Mouse (Mus musculus) C2C12 (cell line): ENCODE results near the gene Spag6. TPM values are rescaled to one million over a fixed set of nuclear protein-coding genes. Genes with fewer than 3 reads are reported as not detected.

Experiments used
- H3K27me3 ChIP-seq: one replicate; pipeline ENCODE4 v1.6.1; 2011; ENCODE audit not compliant: control insufficient read depth, insufficient read depth, insufficient read length
- H3K36me3 ChIP-seq: one replicate; pipeline ENCODE4 v1.6.1; 2011; ENCODE audit not compliant: control insufficient read depth, insufficient read depth
- H3K4me3 ChIP-seq: one replicate; pipeline ENCODE4 v1.5.1; 2011; ENCODE audit warnings: mild to moderate bottlenecking, control low read depth; ENCODE audit not compliant: poor library complexity, insufficient read depth, severe bottlenecking
- H3K79me2 ChIP-seq: one replicate; pipeline ENCODE4 v1.6.1; 2011; ENCODE audit not compliant: control insufficient read depth, insufficient read depth
- H3K79me3 ChIP-seq: one replicate; pipeline ENCODE4 v1.6.1; 2011; ENCODE audit warnings: low read depth, control low read depth
- H3ac ChIP-seq: one replicate; pipeline ENCODE3; 2011; ENCODE audit warnings: low read depth; ENCODE audit not compliant: control insufficient read depth, insufficient read length
- CEBPB ChIP-seq: IDR thresholded peaks from one replicate; pipeline ENCODE4 v1.6.1; 2011; ENCODE audit warnings: low read depth, mild to moderate bottlenecking, control low read depth, moderate library complexity
- CTCF ChIP-seq: IDR thresholded peaks from one replicate; pipeline ENCODE4 v1.5.1; 2011; ENCODE audit not compliant: control insufficient read depth, insufficient read depth, insufficient read length
- FOSL1 ChIP-seq: IDR thresholded peaks from one replicate; pipeline ENCODE4 v1.8.0; 2011; ENCODE audit warnings: mild to moderate bottlenecking, low read length; ENCODE audit not compliant: poor library complexity, insufficient read depth, severe bottlenecking
- MAX ChIP-seq: IDR thresholded peaks from one replicate; pipeline ENCODE4 v1.6.1; 2011; ENCODE audit warnings: mild to moderate bottlenecking, control low read depth
- MYOD1 ChIP-seq: IDR thresholded peaks from one replicate; pipeline ENCODE4 v1.6.1; 2011; ENCODE audit warnings: low read depth; ENCODE audit not compliant: control insufficient read depth, insufficient read length
- MYOG ChIP-seq: IDR thresholded peaks from one replicate; pipeline ENCODE4 v1.6.1; 2011; ENCODE audit not compliant: control insufficient read depth, insufficient read length; ENCODE audit errors: extremely low read depth
- USF1 ChIP-seq: IDR thresholded peaks from one replicate; pipeline ENCODE4 v1.6.1; 2011; ENCODE audit warnings: low read depth, mild to moderate bottlenecking, control low read depth, moderate library complexity
- polyA plus RNA-seq: library from polyadenylated mRNA; unstranded; fragments of >200 nt; fragmentation: generic; extraction: Trizol; gene quantifications from one replicate; pipeline ENCODE4 v1.2.1, GENCODE M21; 2012; ENCODE audit warnings: missing spikeins

Gene Spag6
- polyA plus RNA-seq, 1 experiment: 0.14 TPM

DNA sequence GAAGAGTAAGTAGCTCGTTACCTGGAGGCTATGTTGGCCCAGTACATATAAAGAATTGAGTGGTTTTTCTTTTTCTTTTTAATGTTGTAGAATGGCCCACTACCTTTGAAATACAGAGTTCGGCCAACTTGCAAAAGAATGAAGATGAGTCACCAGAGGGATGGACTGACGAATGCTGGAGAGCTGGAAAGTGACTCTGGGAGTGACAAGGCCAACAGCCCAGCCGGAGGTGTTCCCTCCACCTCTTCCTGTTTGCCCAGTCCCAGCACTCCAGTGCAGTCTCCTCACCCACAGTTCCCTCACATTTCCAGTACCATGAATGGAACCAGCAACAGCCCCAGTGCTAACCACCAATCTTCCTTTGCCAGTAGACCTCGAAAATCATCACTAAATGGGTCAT is 9.8 kb upstream of the Spag6 start:
- Histone ChIP-seq H3K4me3 (no peak overlapping the region), H3K36me3 (peaks cover 49% of the 10 kb centered on the region), H3ac (no peak overlapping the region), H3K79me2 (peaks cover 25% of the 10 kb centered on the region), H3K79me3 (peaks cover 23% of the 10 kb centered on the region), H3K27me3 (no peaks in the 10 kb centered on the region)
- TF ChIP-seq MAX: no peak
- TF ChIP-seq CTCF: no peak
- TF ChIP-seq USF1: no peak
- TF ChIP-seq MYOD1: no peak
- TF ChIP-seq FOSL1: no peak
- no peak for TF ChIP-seq MYOG
- TF ChIP-seq CEBPB: no peak

GRCm38 (mm10) chr2:18686386-18686785 is 7.4 kb upstream of the Spag6 start:
- no peaks in the 10 kb centered on the region for H3K27me3 ChIP-seq
- TF ChIP-seq CEBPB (no peak), CTCF (no peak), MYOD1 (no peak), USF1 (no peak), FOSL1 (no peak), MAX (no peak), MYOG (no peak)
- peaks cover 49% of the 10 kb centered on the region for H3K36me3 ChIP-seq

DNA sequence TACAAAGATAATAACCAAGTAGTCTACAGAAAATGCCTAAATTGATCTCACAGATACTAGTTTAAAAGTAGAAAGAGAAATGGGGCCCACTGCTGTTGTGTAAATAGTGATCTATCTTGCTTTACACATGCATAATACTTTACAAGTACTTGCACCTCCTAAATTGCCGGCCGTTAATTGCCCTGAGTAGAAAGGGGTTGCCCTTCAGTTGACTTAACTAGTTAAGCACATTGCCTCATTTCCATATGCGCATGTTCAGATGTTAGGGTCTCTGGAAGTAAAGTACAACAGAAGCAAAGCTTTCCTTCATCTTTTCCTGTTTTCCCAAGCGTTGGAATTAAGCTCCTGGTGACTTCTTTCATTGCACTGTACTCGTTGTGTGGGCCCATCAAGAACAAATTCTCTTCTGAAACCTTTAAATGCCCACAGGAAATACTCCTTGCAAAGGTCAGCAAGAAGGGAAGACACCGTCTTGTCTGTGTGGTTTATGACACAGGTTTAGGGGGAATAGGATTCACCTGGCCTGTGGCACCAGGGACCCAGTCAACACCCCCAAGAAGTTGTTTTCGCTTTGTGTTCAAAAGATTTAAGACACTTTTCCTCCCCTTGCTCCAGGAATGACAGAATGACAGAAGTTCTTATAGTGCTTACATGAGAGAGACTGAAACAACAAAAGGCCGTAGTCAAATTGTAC is 6.9 kb upstream of the Spag6 start:
- peaks cover 44% of the 10 kb centered on the region for H3K36me3 ChIP-seq
- TF ChIP-seq FOSL1 (no peak), MYOG (no peak), CTCF (no peak), MAX (no peak), USF1 (no peak), CEBPB (no peak), MYOD1 (no peak)
- no peaks in the 10 kb centered on the region for H3K79me2 ChIP-seq
- no peaks in the 10 kb centered on the region for H3K79me3 ChIP-seq
- no peak overlapping the region for H3K4me3 ChIP-seq
- H3ac ChIP-seq: no peak overlapping the region
- no peaks in the 10 kb centered on the region for H3K27me3 ChIP-seq

More at GRCm38 (mm10) chr2:18686386-18686785, 7.4 kb upstream of the Spag6 start:
- H3K79me3 ChIP-seq: peaks cover 2% of the 10 kb centered on the region
- no peak overlapping the region for H3ac ChIP-seq
- H3K4me3 ChIP-seq: no peak overlapping the region
- H3K79me2 ChIP-seq: peaks cover 2% of the 10 kb centered on the region

GRCm38 (mm10) chr2:18687671-18688170 is 6.1 kb upstream of the Spag6 start:
- no peaks in the 10 kb centered on the region for H3K27me3 ChIP-seq
- no peak overlapping the region for H3K4me3 ChIP-seq
- TF ChIP-seq USF1: no peak
- no peak for TF ChIP-seq MAX
- no peak for TF ChIP-seq FOSL1
- TF ChIP-seq MYOD1: no peak
- TF ChIP-seq CEBPB: no peak
- no peak for TF ChIP-seq CTCF
- TF ChIP-seq MYOG: no peak

DNA sequence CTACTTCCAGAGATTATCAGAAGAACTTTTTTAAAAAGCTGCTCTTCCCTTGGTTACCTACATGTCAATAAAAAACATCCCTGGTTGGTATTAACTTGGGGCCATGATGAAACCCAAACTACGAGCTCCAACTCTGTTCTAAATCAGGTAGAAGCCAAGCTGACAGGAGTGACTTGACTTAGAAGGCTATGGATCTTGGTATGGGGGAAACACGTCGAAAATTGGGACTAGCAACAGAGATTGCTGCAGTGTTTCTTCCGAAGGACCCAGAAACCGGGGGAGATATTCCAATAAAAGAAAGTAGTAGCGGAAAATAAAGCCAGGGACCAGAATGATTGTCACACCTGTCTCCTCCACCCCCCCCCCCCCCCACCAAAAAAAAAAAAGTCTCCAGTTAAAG is 5.5 kb upstream of the Spag6 start:
- no peak for TF ChIP-seq CTCF
- TF ChIP-seq FOSL1: no peak
- TF ChIP-seq MYOG: no peak
- TF ChIP-seq CEBPB: no peak
- no peak for TF ChIP-seq MAX
- TF ChIP-seq MYOD1: no peak
- TF ChIP-seq USF1: no peak
- no peak overlapping the region for H3ac ChIP-seq
- H3K27me3 ChIP-seq: no peaks in the 10 kb centered on the region
- H3K4me3 ChIP-seq: no peak overlapping the region
- peaks cover 31% of the 10 kb centered on the region for H3K36me3 ChIP-seq
- no peaks in the 10 kb centered on the region for H3K79me3 ChIP-seq
- H3K79me2 ChIP-seq: no peaks in the 10 kb centered on the region

More at GRCm38 (mm10) chr2:18687671-18688170, 6.1 kb upstream of the Spag6 start:
- H3K79me3 ChIP-seq: no peaks in the 10 kb centered on the region
- no peak overlapping the region for H3ac ChIP-seq
- no peaks in the 10 kb centered on the region for H3K79me2 ChIP-seq
- H3K36me3 ChIP-seq: peaks cover 37% of the 10 kb centered on the region

GRCm38 (mm10) chr2:18688708-18689063 is 5.1 kb upstream of the Spag6 start:
- no peak overlapping the region for H3K4me3 ChIP-seq

More at GRCm38 (mm10) chr2:18688708-18689063, 5.1 kb upstream of the Spag6 start:
- H3ac ChIP-seq: no peak overlapping the region
- no peaks in the 10 kb centered on the region for H3K79me2 ChIP-seq
- H3K27me3 ChIP-seq: no peaks in the 10 kb centered on the region
- H3K79me3 ChIP-seq: no peaks in the 10 kb centered on the region
- no peak for TF ChIP-seq MYOG
- no peak for TF ChIP-seq FOSL1
- TF ChIP-seq CEBPB: no peak
- no peak for TF ChIP-seq MAX
- no peak for TF ChIP-seq MYOD1
- no peak for TF ChIP-seq USF1
- TF ChIP-seq CTCF: no peak
- H3K36me3 ChIP-seq: peaks cover 27% of the 10 kb centered on the region
